Mouse (Mus musculus): ENCODE data around the gene Cep164. TPM values are rescaled to one million over a fixed set of nuclear protein-coding genes. Genes with fewer than 3 reads are reported as not detected.
A peak's percentile ranks its signal among the peaks of the same experiment; 100 is the strongest.

Cep164 gene
- 10 to 100 TPM; 13.6 TPM for total RNA-seq (2021)
- long read RNA-seq, experiment 1, partial matches to known transcripts = 3 of 8 reads
- long read RNA-seq, experiment 1, other reads (novel, unspliced or antisense) = 5 of 8 reads
- long read RNA-seq, experiment 2, partial matches to known transcripts = 9 of 12 reads
- long read RNA-seq, experiment 2, other reads (novel, unspliced or antisense) = 3 of 12 reads

DNA sequence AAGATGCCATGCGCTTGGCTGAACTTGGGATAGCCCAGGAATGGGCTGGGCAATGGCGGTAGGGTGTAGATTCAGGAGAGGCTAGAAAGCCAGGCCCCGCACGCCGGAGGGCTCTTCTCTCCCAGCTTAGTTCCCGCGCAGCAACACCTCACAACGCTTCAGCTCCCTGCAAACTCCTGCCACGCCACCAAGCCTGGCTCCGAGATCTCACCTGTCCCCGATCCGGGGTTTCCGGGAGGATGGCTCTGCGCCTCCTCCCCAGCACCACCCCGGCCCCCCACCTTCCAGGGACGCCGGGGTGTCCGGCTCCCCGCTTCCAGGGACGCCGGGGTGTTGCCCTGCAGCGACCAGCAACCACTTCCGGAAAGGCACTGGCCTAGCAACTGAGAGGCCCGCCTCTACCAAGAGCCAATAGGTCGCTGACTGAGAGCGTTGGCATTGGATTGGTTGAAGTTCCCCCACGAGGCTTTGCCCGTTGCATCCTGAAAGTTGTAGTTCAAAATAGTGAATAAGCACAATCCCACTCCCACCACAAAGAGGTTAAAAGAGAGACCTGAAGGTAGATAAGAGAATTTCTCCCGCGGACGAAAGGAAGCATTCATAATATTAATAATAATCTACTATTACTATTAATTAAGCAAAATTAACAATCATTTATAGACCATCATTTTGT lies at the start of gene Cep164:
Cep164 (minus strand) TSS at position 401 of the 673 bp plus-strand sequence.
- no peak for TF ChIP-seq CTCF (conservative IDR thresholded peaks at IDR 0.05)
- peak; percentile 83 to 93 for DNase-seq (ENCODE audit: low spot score in 2 of 2)
- peak within 1 kb of the TSS; percentile 76 for H3K27ac ChIP-seq
- peak within 1 kb of the TSS; percentile 65 for H3K4me3 ChIP-seq

DNA sequence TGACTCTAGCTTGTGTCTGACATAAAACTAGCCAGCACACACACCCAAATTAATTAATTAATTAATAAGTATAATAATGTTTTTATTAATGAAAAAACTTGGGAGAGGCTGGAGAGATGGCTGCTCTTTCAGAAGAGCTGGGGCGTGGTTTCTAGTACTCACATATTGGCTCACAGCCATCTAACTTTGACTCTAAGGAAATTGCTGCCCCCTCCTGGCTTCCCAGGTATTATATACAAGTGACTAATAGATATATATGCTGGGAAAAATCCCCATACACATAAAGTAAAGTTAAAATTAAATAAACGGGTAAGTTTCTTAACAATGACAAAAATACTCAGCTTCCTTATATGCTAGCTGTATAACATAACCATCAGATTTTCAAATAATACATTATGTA lies 49.4 kb upstream of the Cep164 start:
- DNase-seq (ENCODE audit: low spot score in 2 of 2) = no peak
- H3K27ac ChIP-seq = no peak overlapping the region
- peak; percentile 51 for TF ChIP-seq CTCF (conservative IDR thresholded peaks at IDR 0.05)
- H3K4me3 ChIP-seq = no peak overlapping the region

DNA sequence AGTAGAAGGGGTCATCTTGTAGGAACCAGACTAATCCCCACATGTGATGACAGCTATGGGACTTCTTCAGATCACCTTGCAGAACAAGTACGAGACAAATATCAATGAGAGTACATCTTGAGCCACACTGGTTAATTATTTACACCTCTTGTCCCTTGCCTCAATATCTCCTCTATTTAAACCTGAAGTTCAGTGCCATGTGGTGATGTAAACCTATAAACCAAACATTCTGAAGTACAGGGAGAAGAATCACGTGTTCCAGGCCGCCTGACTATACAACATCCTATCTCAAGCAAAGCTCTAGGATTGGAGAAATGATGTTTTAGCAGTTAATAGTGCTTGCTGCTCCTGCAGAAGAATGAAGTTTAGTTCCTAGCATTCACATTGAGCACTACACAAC lies 41.8 kb upstream of the Cep164 start:
- TF ChIP-seq CTCF (conservative IDR thresholded peaks at IDR 0.05) = no peak
- Histone ChIP-seq H3K4me3 (no peak overlapping the region), H3K27ac (no peak overlapping the region)
- no peak for DNase-seq (ENCODE audit: low spot score in 2 of 2)

DNA sequence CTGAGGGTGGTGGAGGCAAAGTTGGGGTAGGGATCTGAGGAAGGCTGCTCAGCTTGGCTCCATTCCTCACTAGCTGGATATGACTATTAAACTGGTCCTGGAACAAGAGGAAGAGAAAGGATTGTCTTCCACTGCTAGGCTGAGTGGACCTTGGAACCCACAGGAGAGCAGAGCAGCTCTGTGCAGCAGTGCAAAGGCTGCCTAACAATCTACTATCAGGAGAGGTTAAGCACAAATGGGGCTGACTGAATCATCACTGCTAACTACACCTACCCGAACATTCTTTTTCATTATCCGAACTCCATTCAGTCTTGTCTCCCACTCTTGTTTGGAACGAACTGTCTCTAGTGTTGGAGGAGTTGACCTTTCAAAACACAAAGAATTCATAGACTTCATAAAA lies 40.7 kb upstream of the Cep164 start:
- Histone ChIP-seq H3K27ac (no peak overlapping the region), H3K4me3 (no peak overlapping the region)
- TF ChIP-seq CTCF (conservative IDR thresholded peaks at IDR 0.05) = no peak
- DNase-seq (ENCODE audit: low spot score in 2 of 2) = no peak

DNA sequence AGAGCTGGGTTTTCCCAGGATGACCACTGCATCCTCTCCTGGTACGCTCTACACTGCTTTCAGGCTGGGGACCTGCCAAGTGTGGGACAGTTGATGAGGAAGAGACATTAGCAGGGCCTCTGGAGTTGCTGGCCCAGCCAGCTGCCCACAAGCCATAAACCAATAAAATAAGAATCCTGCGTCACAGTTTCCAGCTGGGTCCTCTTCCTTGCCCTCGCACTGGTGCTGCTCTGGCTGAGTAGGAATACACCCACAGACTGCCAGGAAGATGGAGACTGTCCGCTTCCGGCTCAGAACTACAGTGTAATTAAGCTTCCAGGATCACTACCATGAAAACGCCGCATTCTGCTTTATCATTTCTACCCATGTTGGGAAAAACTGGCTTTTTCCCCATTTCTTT lies 33.3 kb upstream of the Cep164 start:
- Histone ChIP-seq H3K4me3 (no peak overlapping the region), H3K27ac (peak overlapping the region; percentile 54; the same call in 1 of the 2 replicates)
- no peak for DNase-seq (ENCODE audit: low spot score in 2 of 2)
- TF ChIP-seq CTCF (conservative IDR thresholded peaks at IDR 0.05) = no peak

DNA sequence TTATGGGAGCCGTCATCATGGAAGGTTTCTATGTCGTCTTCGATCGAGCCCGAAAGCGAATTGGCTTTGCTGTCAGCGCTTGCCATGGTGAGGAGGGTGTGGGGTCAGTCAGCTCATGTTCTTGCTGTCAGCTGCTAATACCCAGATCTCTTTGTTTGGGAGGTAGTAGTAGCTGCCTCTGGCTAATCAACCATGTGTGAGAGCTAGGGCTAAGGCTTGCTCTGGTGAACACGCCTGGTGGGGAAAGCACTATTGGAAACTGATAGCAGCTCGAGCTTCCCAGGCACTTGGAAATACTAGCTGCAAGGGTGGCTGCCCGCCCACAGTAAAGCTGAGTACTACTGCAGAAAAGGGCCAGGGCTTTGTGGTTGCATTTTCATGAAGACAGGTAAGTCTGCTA lies 30.9 kb upstream of the Cep164 start:
- no peak for TF ChIP-seq CTCF (conservative IDR thresholded peaks at IDR 0.05)
- no peak overlapping the region for H3K4me3 ChIP-seq
- DNase-seq (ENCODE audit: low spot score in 2 of 2) = no peak
- H3K27ac ChIP-seq = no peak overlapping the region

DNA sequence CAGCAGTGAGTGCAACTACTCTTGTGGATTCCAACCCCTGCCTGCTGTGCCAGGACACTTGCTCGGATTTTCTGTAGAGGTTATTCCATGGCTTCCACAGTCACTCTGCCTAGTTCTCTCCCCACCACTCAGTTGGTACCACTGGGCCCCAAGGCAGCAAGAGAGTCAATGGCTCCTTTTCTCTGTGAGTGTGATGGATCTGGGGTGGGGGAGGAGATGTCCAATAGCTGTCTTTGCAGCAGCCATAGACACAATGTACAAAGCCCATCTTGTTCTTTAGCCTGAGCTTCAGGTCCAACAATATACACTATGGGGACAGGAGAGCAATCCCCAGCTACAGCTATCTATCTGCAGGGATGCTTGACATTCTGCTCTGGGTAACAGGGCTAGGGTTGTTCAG lies 25.6 kb upstream of the Cep164 start:
- Histone ChIP-seq H3K27ac (peak overlapping the region; percentile 77), H3K4me3 (no peak overlapping the region)
- no peak for DNase-seq (ENCODE audit: low spot score in 2 of 2)
- TF ChIP-seq CTCF (conservative IDR thresholded peaks at IDR 0.05) = no peak

DNA sequence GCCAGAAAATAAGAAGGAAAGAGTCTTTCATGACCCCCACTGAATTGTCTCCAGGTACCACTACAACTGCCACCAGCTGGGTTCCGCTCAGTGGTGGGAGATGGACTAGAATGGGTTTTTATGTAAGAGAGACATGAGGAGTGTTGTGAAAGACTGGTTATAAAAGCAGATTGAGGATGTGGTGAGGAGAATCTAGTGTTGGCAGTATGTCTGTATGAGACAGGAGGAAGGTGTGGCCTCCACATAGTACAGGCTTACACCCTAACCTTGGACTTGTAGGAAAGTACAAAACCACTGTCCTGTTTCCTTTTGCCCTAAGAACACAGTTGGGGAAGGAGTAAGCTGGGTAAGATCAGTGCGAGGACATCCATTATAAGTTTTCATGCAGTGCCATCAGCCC lies 25.2 kb upstream of the Cep164 start:
- H3K27ac ChIP-seq = peak overlapping the region; percentile 77
- TF ChIP-seq CTCF (conservative IDR thresholded peaks at IDR 0.05) = no peak

DNA sequence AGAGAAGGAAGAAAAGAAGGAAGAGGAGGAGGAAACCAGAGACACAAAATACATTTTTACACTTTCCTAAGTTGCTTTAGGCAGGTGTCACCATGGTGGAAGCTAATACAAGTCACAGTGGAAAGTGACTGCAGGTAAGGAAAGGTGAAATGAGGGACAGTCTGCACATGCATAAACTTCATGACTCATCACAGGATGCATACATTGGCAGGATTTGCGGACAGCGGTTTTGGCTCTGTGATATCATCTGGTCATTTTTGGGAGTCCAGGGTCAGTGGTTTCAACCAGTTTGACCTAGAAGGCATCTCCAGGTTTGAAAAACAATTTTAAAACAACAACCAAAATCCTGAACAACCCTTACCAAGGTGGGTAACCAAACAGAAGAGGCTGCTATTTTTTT lies 23.3 kb upstream of the Cep164 start:
- H3K4me3 ChIP-seq = no peak overlapping the region
- H3K27ac ChIP-seq = no peak overlapping the region; the same call in 1 of the 2 replicates
- TF ChIP-seq CTCF (conservative IDR thresholded peaks at IDR 0.05) = no peak
- DNase-seq (ENCODE audit: low spot score in 2 of 2) = no peak

More for the DNA sequence above, 25.2 kb upstream of the Cep164 start:
- no peak for DNase-seq (ENCODE audit: low spot score in 2 of 2)
- H3K4me3 ChIP-seq = no peak overlapping the region

DNA sequence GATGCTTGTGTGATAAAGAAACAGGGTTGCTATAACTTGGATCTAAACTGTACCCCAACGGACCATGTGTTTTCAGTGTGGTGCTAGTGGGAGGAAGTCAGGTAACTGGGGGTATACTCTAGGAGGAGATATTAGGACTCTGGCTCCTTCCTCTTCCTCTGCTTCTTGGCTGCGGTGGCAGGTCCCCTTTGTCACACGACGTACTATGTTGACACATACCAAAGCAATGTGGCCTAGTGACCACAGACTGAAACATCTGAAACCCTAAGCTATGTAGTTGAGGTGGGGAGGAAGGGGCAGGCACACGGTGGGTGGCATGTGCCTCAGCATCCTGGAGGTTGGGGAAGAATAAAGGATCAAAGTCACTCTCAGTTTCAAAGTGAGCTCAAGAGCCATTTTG lies 22.8 kb upstream of the Cep164 start:
- no peak for DNase-seq (ENCODE audit: low spot score in 2 of 2)

DNA sequence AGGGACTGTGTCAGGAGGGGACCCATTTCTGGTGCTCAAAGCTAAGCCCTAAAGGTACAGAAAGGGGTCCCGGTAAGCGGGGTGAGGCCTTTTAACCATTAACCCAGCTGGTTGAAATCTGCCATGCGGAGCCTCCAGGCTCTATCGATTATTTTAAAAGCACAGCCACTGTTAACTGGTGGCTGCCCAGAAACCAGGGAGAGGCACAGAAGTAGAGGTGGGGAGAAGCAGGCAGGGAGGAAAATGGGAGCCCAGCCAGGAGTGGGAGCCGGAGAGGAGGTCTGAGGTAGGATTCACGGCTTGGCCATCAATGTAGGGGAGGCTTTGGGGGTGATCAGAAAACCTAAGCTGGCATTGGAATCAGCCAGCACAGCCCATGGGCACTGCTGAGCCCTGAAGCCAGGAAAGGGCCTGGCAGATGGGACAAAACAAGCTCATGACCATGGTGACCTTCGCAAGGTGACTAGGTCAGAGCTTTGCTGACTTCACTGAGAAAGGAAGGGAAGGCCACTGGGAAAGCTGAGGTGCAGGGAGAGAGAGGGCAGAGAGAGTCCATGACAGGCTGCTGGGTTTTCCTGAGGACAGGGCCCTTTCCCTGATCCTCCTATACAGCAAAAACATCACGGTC lies 22.2 kb upstream of the Cep164 start:
- no peak for TF ChIP-seq CTCF (conservative IDR thresholded peaks at IDR 0.05)
- H3K27ac ChIP-seq = peak overlapping the region; percentile 78
- no peak for DNase-seq (ENCODE audit: low spot score in 2 of 2)

More for the DNA sequence above, 22.8 kb upstream of the Cep164 start:
- TF ChIP-seq CTCF (conservative IDR thresholded peaks at IDR 0.05) = no peak
- H3K27ac ChIP-seq = 0 out of 2 replicates have a peak overlapping the region, but pooled peaks have one; percentile 78
- H3K4me3 ChIP-seq = no peak overlapping the region

DNA sequence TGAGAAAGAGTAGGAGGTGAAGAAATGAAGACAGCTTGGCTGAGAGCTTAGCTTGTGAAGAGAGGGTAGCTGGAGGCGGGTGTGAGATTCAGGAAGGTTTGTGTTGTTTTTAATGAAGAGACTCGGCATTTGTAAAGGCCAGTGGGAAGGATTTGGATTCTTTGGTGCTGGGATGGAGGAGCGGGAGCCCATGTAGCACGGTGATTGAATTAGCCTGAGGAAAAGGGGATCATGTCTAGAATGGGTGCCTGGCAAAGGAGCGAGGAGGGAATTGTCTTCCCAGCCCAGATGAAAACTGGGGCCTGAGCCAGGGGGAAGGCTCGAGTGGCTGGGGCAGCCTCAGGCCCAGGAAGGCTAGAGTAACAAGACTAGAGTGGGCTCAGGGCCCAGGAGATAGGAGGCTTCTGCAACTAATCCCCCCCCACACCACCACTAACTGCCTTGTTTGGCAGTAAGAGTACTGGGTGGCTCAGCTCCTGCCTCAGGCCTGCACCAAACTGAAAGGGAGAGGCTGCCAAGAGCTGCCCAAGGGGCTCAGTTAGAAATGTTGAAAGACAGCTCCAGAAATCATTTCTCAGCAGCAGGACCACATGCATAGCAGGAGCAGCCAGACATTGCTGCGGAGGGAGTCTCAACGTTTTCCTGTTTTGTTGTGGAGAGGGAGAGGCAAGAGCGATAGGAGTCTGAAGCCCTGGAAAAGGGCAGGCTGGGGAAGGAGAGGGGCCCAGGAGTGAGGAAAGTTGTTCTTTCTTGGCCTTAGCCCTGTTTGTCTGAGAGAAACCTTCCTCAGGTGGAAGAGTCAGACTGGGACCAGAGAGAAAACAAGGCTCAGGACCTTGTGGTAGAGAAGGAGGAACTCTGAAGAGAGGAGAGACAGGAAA lies 21.3 kb upstream of the Cep164 start:
- Histone ChIP-seq H3K27ac (peak overlapping the region; percentile 78), H3K4me3 (no peak overlapping the region)
- TF ChIP-seq CTCF (conservative IDR thresholded peaks at IDR 0.05) = no peak
- DNase-seq (ENCODE audit: low spot score in 2 of 2) = no peak

More for the DNA sequence above, 22.2 kb upstream of the Cep164 start:
- H3K4me3 ChIP-seq = no peak overlapping the region
